Mouse (Mus musculus): Measurements from ENCODE around the gene Lzic. TPM values are rescaled to one million over a fixed set of nuclear protein-coding genes. Genes with fewer than 3 reads are reported as not detected.

The Lzic gene
- polyA plus RNA-seq, 1 experiment from 2014 or later, result 19.8 TPM

DNA sequence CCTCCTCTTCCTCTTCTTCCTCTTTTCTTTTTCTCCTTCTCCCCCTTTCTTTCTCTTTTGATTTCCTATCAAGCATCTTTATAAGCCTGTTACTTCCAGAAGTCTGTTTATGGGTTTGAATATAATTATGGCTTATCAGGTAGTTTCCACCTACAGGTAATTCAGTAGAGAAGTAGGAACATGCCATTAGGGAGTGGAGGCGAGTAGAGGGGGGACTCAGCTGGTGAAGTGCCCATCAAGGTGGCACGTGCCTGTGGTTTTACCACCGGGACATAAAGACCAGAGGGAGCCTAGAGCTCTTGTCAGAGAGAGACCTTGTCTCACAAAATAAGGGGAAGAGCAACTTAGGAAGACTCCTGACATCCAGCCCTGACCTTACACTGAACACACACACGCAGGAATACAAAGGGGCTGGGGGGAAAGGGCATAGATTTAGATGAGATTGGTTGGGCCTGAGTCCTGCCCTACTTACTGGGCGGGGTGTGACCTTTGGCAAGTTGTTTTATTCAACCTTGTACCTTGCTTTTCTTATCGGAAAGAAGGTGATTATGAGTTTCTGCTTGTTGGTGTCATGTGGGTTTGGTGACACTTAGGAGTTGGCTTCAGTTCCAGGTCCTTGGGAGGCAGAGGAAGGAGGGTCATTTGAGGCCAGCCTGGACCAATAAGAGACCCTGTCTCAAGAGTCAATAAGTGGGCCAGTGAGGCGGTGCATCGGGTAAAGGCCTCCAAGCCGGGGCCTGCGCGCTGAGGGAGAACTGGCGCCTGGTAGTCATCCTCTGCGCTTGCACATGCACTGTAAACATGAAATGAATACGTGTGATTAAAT, 4.6 kb downstream of the Lzic start:
- Histone ChIP-seq H3K9ac (replicated peaks; ENCODE audit: low read depth) (no peak overlapping the region), H3K4me2 (replicated peaks; ENCODE audit: low read depth, low read length) (no peak overlapping the region), H3K27me3 (replicated peaks; ENCODE audit: insufficient read depth, low read length) (no peaks in the 10 kb centered on the region), H3K4me3 (ENCODE audit: low read depth, low read length) (no peak overlapping the region), H3K4me1 (ENCODE audit: insufficient read depth, low read depth, low read length) (peaks cover 5% of the 10 kb centered on the region; the same call in 1 of the 2 replicates), H3K36me3 (ENCODE audit: insufficient read depth, low read length) (peaks cover 21% of the 10 kb centered on the region), H3K27ac (ENCODE audit: low read length) (no peak overlapping the region), H3K9me3 (ENCODE audit: low read length) (no peaks in the 10 kb centered on the region)
- no peak for ATAC-seq
- 87% methylated on average over 14 of the region's 14 CpGs for WGBS
- DNase-seq (ENCODE audit: low spot score), result no peak
- TF ChIP-seq CTCF (IDR thresholded peaks at IDR 0.05) (no peak), EP300 (IDR thresholded peaks at IDR 0.05) (no peak)

- no peaks in the 10 kb centered on the region for H3K27me3 ChIP-seq (replicated peaks; ENCODE audit: insufficient read depth, low read length)
- no peak overlapping the region for H3K9ac ChIP-seq (replicated peaks; ENCODE audit: low read depth)
- no peak overlapping the region for H3K4me3 ChIP-seq (ENCODE audit: low read depth, low read length)
- DNase-seq (ENCODE audit: low spot score), result no peak
- H3K9me3 ChIP-seq (ENCODE audit: low read length), result no peaks in the 10 kb centered on the region
- H3K36me3 ChIP-seq (ENCODE audit: insufficient read depth, low read length), result peaks cover 27% of the 10 kb centered on the region
- WGBS, result 99% methylated on average over 3 of the region's 3 CpGs
- no peak overlapping the region for H3K27ac ChIP-seq (ENCODE audit: low read length)
- TF ChIP-seq CTCF (IDR thresholded peaks at IDR 0.05), result peak; percentile 38
- no peak for TF ChIP-seq EP300 (IDR thresholded peaks at IDR 0.05)
- H3K4me2 ChIP-seq (replicated peaks; ENCODE audit: low read depth, low read length), result no peak overlapping the region
- peaks cover 4% of the 10 kb centered on the region; the same call in 1 of the 2 replicates for H3K4me1 ChIP-seq (ENCODE audit: insufficient read depth, low read depth, low read length)
- no peak for ATAC-seq
Observed at GRCm38 (mm10) chr4:149491151-149491550, 6.1 kb downstream of the Lzic start.

DNA sequence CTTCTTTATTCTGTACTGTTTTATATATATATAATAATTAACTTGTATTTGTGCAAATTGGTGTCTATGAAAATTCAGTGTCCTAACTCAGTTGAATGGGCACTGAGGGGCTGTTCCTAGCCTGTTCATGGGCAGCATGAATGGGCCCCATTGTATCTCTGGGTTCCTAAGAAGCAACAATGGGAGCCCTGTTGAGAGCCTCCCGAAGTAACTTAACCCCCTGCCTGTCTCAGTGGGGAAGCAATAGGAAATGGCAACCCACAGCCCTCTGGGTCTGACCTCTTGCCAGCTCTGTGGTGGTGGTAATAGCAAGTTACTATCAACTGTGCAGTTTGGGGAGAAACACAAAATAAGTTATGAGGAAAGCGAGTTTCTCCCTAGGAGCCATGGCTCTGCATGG, 11.6 kb downstream of the Lzic start:
- Histone ChIP-seq H3K9ac (replicated peaks; ENCODE audit: low read depth) (no peak overlapping the region), H3K27ac (ENCODE audit: low read length) (no peak overlapping the region), H3K4me1 (ENCODE audit: insufficient read depth, low read depth, low read length) (no peaks in the 10 kb centered on the region), H3K4me2 (replicated peaks; ENCODE audit: low read depth, low read length) (no peak overlapping the region), H3K27me3 (replicated peaks; ENCODE audit: insufficient read depth, low read length) (no peaks in the 10 kb centered on the region), H3K9me3 (ENCODE audit: low read length) (no peaks in the 10 kb centered on the region), H3K4me3 (ENCODE audit: low read depth, low read length) (no peak overlapping the region), H3K36me3 (ENCODE audit: insufficient read depth, low read length) (peaks cover 12% of the 10 kb centered on the region)
- TF ChIP-seq EP300 (IDR thresholded peaks at IDR 0.05) (no peak), CTCF (IDR thresholded peaks at IDR 0.05) (no peak)
- 70% methylated on average over 2 of the region's 2 CpGs for WGBS
- DNase-seq (ENCODE audit: low spot score), result no peak
- no peak for ATAC-seq

DNA sequence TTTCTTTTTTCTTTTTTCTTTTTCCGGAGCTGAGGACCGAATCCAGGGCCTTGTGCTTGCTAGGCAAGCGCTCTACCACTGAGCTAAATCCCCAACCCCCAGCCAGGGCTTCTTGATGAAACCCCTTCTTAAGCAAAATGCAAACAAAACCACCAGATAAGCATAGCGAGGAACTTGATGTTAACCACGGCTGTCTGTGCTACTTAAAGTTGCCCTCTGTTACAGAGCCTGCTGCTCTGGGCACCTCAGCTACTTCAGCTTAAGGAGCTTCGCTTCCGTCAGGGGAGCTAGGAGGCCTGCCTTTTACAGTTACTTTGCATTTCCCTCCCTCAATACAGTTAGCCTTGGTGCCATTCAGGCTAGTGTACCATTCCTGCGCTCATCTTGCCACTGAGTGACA, 13.9 kb downstream of the Lzic start:
- no peaks in the 10 kb centered on the region for H3K27me3 ChIP-seq (replicated peaks; ENCODE audit: insufficient read depth, low read length)
- no peaks in the 10 kb centered on the region for H3K9me3 ChIP-seq (ENCODE audit: low read length)
- no peak overlapping the region for H3K4me2 ChIP-seq (replicated peaks; ENCODE audit: low read depth, low read length)
- no peaks in the 10 kb centered on the region for H3K4me1 ChIP-seq (ENCODE audit: insufficient read depth, low read depth, low read length)
- peak; percentile 78 for ATAC-seq
- peaks cover 11% of the 10 kb centered on the region for H3K36me3 ChIP-seq (ENCODE audit: insufficient read depth, low read length)
- no peak overlapping the region for H3K27ac ChIP-seq (ENCODE audit: low read length)
- no peak overlapping the region for H3K4me3 ChIP-seq (ENCODE audit: low read depth, low read length)
- peak; percentile 35 for DNase-seq (ENCODE audit: low spot score)
- no peak overlapping the region for H3K9ac ChIP-seq (replicated peaks; ENCODE audit: low read depth)
- no peak for TF ChIP-seq CTCF (IDR thresholded peaks at IDR 0.05)
- TF ChIP-seq EP300 (IDR thresholded peaks at IDR 0.05), result no peak
- WGBS, result 58% methylated on average over 8 of the region's 8 CpGs

DNA sequence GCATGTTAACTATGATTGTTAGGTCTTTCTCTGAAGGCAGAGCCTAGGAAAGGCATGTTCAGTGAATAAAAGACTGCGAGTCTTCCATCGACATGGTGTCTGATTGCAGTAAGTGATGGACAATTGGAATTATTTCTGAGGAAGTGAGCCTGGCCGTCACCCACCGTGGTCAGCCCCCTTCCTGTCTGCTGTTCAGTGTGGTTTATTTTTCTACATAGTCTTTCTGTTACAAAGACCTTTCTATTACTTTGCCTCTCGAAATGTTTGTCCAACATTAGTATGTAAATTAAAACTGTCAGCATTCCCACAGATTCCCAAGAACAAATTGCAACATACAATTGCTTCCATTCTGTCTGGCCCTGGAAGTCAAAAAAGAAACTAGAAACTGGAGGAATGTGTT, 14.8 kb downstream of the Lzic start:
- no peak for TF ChIP-seq CTCF (IDR thresholded peaks at IDR 0.05)
- no peak for TF ChIP-seq EP300 (IDR thresholded peaks at IDR 0.05)
- Histone ChIP-seq H3K27ac (ENCODE audit: low read length) (no peak overlapping the region), H3K9ac (replicated peaks; ENCODE audit: low read depth) (no peak overlapping the region), H3K4me2 (replicated peaks; ENCODE audit: low read depth, low read length) (no peak overlapping the region), H3K9me3 (ENCODE audit: low read length) (no peaks in the 10 kb centered on the region), H3K27me3 (replicated peaks; ENCODE audit: insufficient read depth, low read length) (no peaks in the 10 kb centered on the region), H3K4me1 (ENCODE audit: insufficient read depth, low read depth, low read length) (no peaks in the 10 kb centered on the region), H3K4me3 (ENCODE audit: low read depth, low read length) (no peak overlapping the region), H3K36me3 (ENCODE audit: insufficient read depth, low read length) (peaks cover 7% of the 10 kb centered on the region)
- DNase-seq (ENCODE audit: low spot score), result peak; percentile 46
- 68% methylated on average over 5 of the region's 5 CpGs for WGBS
- ATAC-seq, result no peak

- H3K4me1 ChIP-seq (ENCODE audit: insufficient read depth, low read depth, low read length), result no peaks in the 10 kb centered on the region
- DNase-seq (ENCODE audit: low spot score) (no peak), ATAC-seq (no peak)
- H3K27ac ChIP-seq (ENCODE audit: low read length), result 0 out of 2 replicates have a peak overlapping the region, but pooled peaks have one; percentile 26
- no peak overlapping the region for H3K9ac ChIP-seq (replicated peaks; ENCODE audit: low read depth)
- no peak overlapping the region for H3K4me2 ChIP-seq (replicated peaks; ENCODE audit: low read depth, low read length)
- H3K9me3 ChIP-seq (ENCODE audit: low read length), result no peaks in the 10 kb centered on the region
- TF ChIP-seq CTCF (IDR thresholded peaks at IDR 0.05) (no peak), EP300 (IDR thresholded peaks at IDR 0.05) (no peak)
- no peaks in the 10 kb centered on the region for H3K27me3 ChIP-seq (replicated peaks; ENCODE audit: insufficient read depth, low read length)
- H3K36me3 ChIP-seq (ENCODE audit: insufficient read depth, low read length), result no peaks in the 10 kb centered on the region
- H3K4me3 ChIP-seq (ENCODE audit: low read depth, low read length), result no peak overlapping the region
- whole genome bisulfite sequencing, result 74% methylated on average over 5 of the region's 5 CpGs
Observed at GRCm38 (mm10) chr4:149504363-149504762, 19.3 kb downstream of the Lzic start.

Measured in lung, postnatal 0 days (tissue).